Mouse (Mus musculus) heart, postnatal 36 days (tissue): ENCODE data around the gene Tex47. TPM values are rescaled to one million over a fixed set of nuclear protein-coding genes. Genes with fewer than 3 reads are reported as not detected.
A peak's percentile ranks its signal among the peaks of the same experiment; 100 is the strongest.

Experiments
- DNase-seq, 2 experiments: peaks; one replicate each; pipeline ENCODE4 v3.0.0; 2021 to 2022
- intact Hi-C: fragments of 180-260 bp; cut with DNase I; formaldehyde crosslinking; loops from one replicate; pipeline ENCODE4 v1.15.1; 2025
- total RNA-seq, 2 experiments: library from RNA; stranded (reverse); gene quantifications; 2 replicates each; pipeline ENCODE4 v1.2.3; 2021

The Tex47 gene
- total RNA-seq: not detected

- no peak for DNase-seq
These were observed at the start of gene Tex47 for GRCm38 (mm10) chr5:7303819-7304218. Gene Tex47 (plus strand): TSS chr5:7304119.

GRCm38 (mm10) chr5:7276659-7277455 lies 27.1 kb upstream of the Tex47 start:
- intact Hi-C loops: no loop called here
- DNase-seq: no peak

More at GRCm38 (mm10) chr5:7303819-7304218, at the start of gene Tex47:
- intact Hi-C loops: no loop called here

- intact Hi-C loops: no loop called here
- DNase-seq: no peak
These were observed 19.6 kb upstream of the Tex47 start for GRCm38 (mm10) chr5:7284336-7284735.

GRCm38 (mm10) chr5:7302969-7303368 lies 950 bp upstream of the Tex47 start:
- intact Hi-C loops: no loop called here

GRCm38 (mm10) chr5:7325594-7325993 lies 21.7 kb downstream of the Tex47 start:
- DNase-seq: no peak
- intact Hi-C loops: no loop called here

More at GRCm38 (mm10) chr5:7302969-7303368, 950 bp upstream of the Tex47 start:
- DNase-seq: no peak

- intact Hi-C loops: no loop called here
These were observed 40.5 kb downstream of the Tex47 start, which contains the start of gene Zfp804b for GRCm38 (mm10) chr5:7344145-7345010. Gene Zfp804b (minus strand): TSS chr5:7344756.

GRCm38 (mm10) chr5:7345011-7345389 lies 41.1 kb downstream of the Tex47 start:
- no peak for DNase-seq
- intact Hi-C loops: no loop called here

More at GRCm38 (mm10) chr5:7344145-7345010, 40.5 kb downstream of the Tex47 start, which contains the start of gene Zfp804b:
- peak; percentile 3 to 6 for DNase-seq

Other genes with a start within 250 kb of the Tex47 start
- gene Zfp804b, start 40.6 kb downstream of the Tex47 start, total RNA-seq: not detected